Comparison of ENCODE assay signal across 10 mouse cellular contexts in the genomic region with DNA sequence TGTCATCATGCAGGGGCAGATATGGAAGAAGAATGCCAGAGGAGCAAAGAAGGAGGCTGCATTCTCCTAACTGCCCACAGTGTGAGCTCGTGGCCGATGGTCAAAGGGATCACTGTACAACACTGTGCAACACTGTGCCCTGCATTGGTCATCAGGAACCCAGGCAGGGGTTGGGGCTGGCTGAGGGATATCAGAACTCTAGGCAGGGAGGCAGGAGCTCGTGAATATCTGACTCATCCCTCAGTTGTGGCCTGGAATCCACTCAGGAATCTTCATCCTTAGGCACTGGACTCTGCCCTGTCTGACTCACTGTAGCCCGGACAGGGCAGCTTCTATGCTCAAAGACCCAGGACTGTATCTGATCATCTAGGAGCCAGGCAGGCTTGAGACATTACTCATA.
DNase-seq lines count a peak whose midpoint lies in the region; ATAC-seq and TF ChIP-seq lines count a peak whose summit lies in the region.
"Had no signal": no experiment of that assay in that cellular context is flagged by ENCODE, and none has a peak within 500 bp of the region (broad histone marks: within the 10 kb centered on the region; RNA-seq: fewer than 3 reads in every experiment).

No protein-coding gene starts in this region.

- H3K9ac ChIP-seq in neural tube, embryonic 13.5 days: no peak overlapping the region
- no peak overlapping the region for H3K9ac ChIP-seq in intestine, embryonic 16.5 days (ENCODE audit: low read depth, low read length)
- H3K9ac ChIP-seq: lung, embryonic 15.5 days had no signal

- peaks cover 22% of the 10 kb centered on the region for H3K4me1 ChIP-seq in neural tube, embryonic 13.5 days (replicated peaks)
- peaks cover 13% of the 10 kb centered on the region for H3K4me1 ChIP-seq in embryonic fibroblast, embryonic 13.5 days (ENCODE audit: control insufficient read depth, insufficient read depth, low read length)
- H3K4me1 ChIP-seq in intestine, embryonic 16.5 days (ENCODE audit: control insufficient read depth, insufficient read depth, low read length): no peaks in the 10 kb centered on the region
- H3K4me1 ChIP-seq in small intestine, adult 2 months (ENCODE audit: control insufficient read depth, insufficient read depth, insufficient read length, low read length): peaks cover 11% of the 10 kb centered on the region; the same call in 1 of the 2 replicates

- 0 out of 2 replicates have a peak, but pooled peaks have one; percentile 33 for ATAC-seq in neural tube, embryonic 13.5 days (ENCODE audit: low read depth)
- ATAC-seq in intestine, embryonic 16.5 days: peak; percentile 67

- no peak overlapping the region for H3K4me3 ChIP-seq in neural tube, embryonic 13.5 days
- no peak overlapping the region for H3K4me3 ChIP-seq in embryonic fibroblast, embryonic 13.5 days (ENCODE audit: insufficient read depth, low read length)
- H3K4me3 ChIP-seq in intestine, embryonic 16.5 days (ENCODE audit: low read length): no peak overlapping the region
- H3K4me3 ChIP-seq in small intestine, adult 2 months (ENCODE audit: low read depth, low read length): no peak overlapping the region
- H3K4me3 ChIP-seq: lung, embryonic 15.5 days had no signal

- peak overlapping the region; percentile 80 for H3K27ac ChIP-seq in neural tube, embryonic 13.5 days (replicated peaks)
- H3K27ac ChIP-seq in embryonic fibroblast, embryonic 13.5 days (ENCODE audit: insufficient read depth, low read length): peak overlapping the region; percentile 33; the same call in 1 of the 2 replicates
- no peak overlapping the region for H3K27ac ChIP-seq in intestine, embryonic 16.5 days (ENCODE audit: low read length)
- peak overlapping the region; percentile 54; the same call in 1 of the 2 replicates for H3K27ac ChIP-seq in small intestine, adult 2 months (ENCODE audit: insufficient read depth, low read depth, low read length)
- H3K27ac ChIP-seq: lung, embryonic 15.5 days had no signal

- H3K4me2 ChIP-seq in neural tube, embryonic 13.5 days: no peak overlapping the region
- H3K4me2 ChIP-seq in intestine, embryonic 16.5 days (ENCODE audit: low read depth, low read length): no peak overlapping the region
- H3K4me2 ChIP-seq: lung, embryonic 15.5 days had no signal

- WGBS in neural tube, embryonic 13.5 days: 67% methylated on average over 4 of the region's 4 CpGs
- 71% methylated on average over 4 of the region's 4 CpGs for WGBS in intestine, embryonic 16.5 days
- 59% methylated on average over 4 of the region's 4 CpGs for WGBS in small intestine, adult 2 months

- no peak for DNase-seq in neural tube, embryonic 10.5 days (ENCODE audit: extremely low spot score, low spot score)
- DNase-seq in spleen, postnatal 36 days (ENCODE audit: low spot score in 2 of 2): no peak
- no peak for DNase-seq in thymus, postnatal 4 days
- DNase-seq: kidney, adult 18-20 months; right cerebral cortex, postnatal 25 days had no signal

- no peaks in the 10 kb centered on the region for H3K9me3 ChIP-seq in neural tube, embryonic 13.5 days
- no peaks in the 10 kb centered on the region for H3K9me3 ChIP-seq in intestine, embryonic 16.5 days (ENCODE audit: control insufficient read depth, low read length)
- H3K9me3 ChIP-seq: lung, embryonic 15.5 days had no signal

- no peak for TF ChIP-seq POLR2A in embryonic fibroblast, embryonic 13.5 days (IDR thresholded peaks at IDR 0.05; ENCODE audit: low read depth, low read length)
- TF ChIP-seq POLR2A in small intestine, adult 2 months (IDR thresholded peaks at IDR 0.05; ENCODE audit: low read depth, low read length): no peak

- TF ChIP-seq CTCF in embryonic fibroblast, embryonic 13.5 days (IDR thresholded peaks at IDR 0.05; ENCODE audit: borderline replicate concordance, insufficient read depth, low read length): no peak; the same call in 1 of the 2 replicates
- no peak for TF ChIP-seq CTCF in small intestine, adult 2 months (IDR thresholded peaks at IDR 0.05; ENCODE audit: extremely low read depth, insufficient read length, insufficient replicate concordance, low read depth, low read length)

- no peaks in the 10 kb centered on the region for H3K27me3 ChIP-seq in neural tube, embryonic 13.5 days
- H3K27me3 ChIP-seq in intestine, embryonic 16.5 days (replicated peaks; ENCODE audit: control insufficient read depth, insufficient read depth, low read length): no peaks in the 10 kb centered on the region
- no peaks in the 10 kb centered on the region for H3K27me3 ChIP-seq in small intestine, adult 2 months (ENCODE audit: control insufficient read depth, insufficient read depth, low read length)
- H3K27me3 ChIP-seq: lung, embryonic 15.5 days had no signal

- no peaks in the 10 kb centered on the region for H3K36me3 ChIP-seq in neural tube, embryonic 13.5 days
- H3K36me3 ChIP-seq in intestine, embryonic 16.5 days (ENCODE audit: control insufficient read depth, insufficient read depth, low read length): no peaks in the 10 kb centered on the region
- H3K36me3 ChIP-seq in small intestine, adult 2 months (ENCODE audit: control insufficient read depth, insufficient read depth, low read length): no peaks in the 10 kb centered on the region
- H3K36me3 ChIP-seq: lung, embryonic 15.5 days had no signal
